8 mouse cellular contexts compared by ENCODE assay signal in genomic region chrX:160137861-160138717, GRCm38 (mm10). TPM values are rescaled to one million over a fixed set of nuclear protein-coding genes. Genes with fewer than 3 reads are reported as not detected.
DNase-seq lines count a peak whose midpoint lies in the region; ATAC-seq and TF ChIP-seq lines count a peak whose summit lies in the region.

TSS of gene Pdha1 (minus strand) at chrX:160138413.

- ATAC-seq in heart, embryonic 14.5 days (ENCODE audit: insufficient number of reproducible peaks, insufficient read depth, low FRiP score, low read depth) = peak; percentile 94
- peak; percentile 96 for ATAC-seq in liver, embryonic 14.5 days (ENCODE audit: insufficient read depth)
- peak; percentile 97 for ATAC-seq in neural tube, embryonic 11.5 days (ENCODE audit: insufficient read depth, low FRiP score, low TSS enrichment)
- ATAC-seq in stomach, postnatal 0 days (ENCODE audit: low FRiP score, low TSS enrichment) = peak; percentile 97

- H3K9ac ChIP-seq in heart, embryonic 14.5 days (ENCODE audit: low read length) = peak within 1 kb of the TSS; percentile 88
- H3K9ac ChIP-seq in liver, embryonic 14.5 days (replicated peaks) = peak within 1 kb of the TSS; percentile 65
- peak within 1 kb of the TSS; percentile 64 for H3K9ac ChIP-seq in neural tube, embryonic 11.5 days (ENCODE audit: low read length)
- H3K9ac ChIP-seq in stomach, postnatal 0 days (ENCODE audit: low read length) = peak within 1 kb of the TSS; percentile 78

- H3K4me2 ChIP-seq in heart, embryonic 14.5 days (ENCODE audit: low read length) = peak within 1 kb of the TSS; percentile 69
- H3K4me2 ChIP-seq in liver, embryonic 14.5 days (ENCODE audit: low read depth) = peak within 1 kb of the TSS; percentile 66
- H3K4me2 ChIP-seq in neural tube, embryonic 11.5 days (ENCODE audit: low read depth) = peak within 1 kb of the TSS; percentile 56
- peak within 1 kb of the TSS; percentile 53 for H3K4me2 ChIP-seq in stomach, postnatal 0 days (replicated peaks; ENCODE audit: low read depth)

- WGBS in heart, embryonic 14.5 days = 20% methylated on average over 62 of the region's 67 CpGs
- WGBS in liver, embryonic 14.5 days (ENCODE audit: insufficient replicate concordance) = 16% methylated on average over 53 of the region's 67 CpGs
- 15% methylated on average over 52 of the region's 67 CpGs for WGBS in neural tube, embryonic 11.5 days
- 16% methylated on average over 63 of the region's 67 CpGs for WGBS in stomach, postnatal 0 days

- DNase-seq in CD4-positive, CD25-positive, alpha-beta regulatory T cell, adult 2 months (ENCODE audit: low read depth, low spot score) = peak; percentile 93
- peak; percentile 70 for DNase-seq in fibroblast of lung, adult 2 months (ENCODE audit: low read depth)
- peak; percentile 86 to 95 for DNase-seq in kidney, postnatal 25 days
- peak; percentile 70 to 81 (median 73) for DNase-seq in liver, embryonic 14.5 days (ENCODE audit: low read depth in 3 of 3, low spot score in 3 of 3)
- DNase-seq in neural tube, embryonic 11.5 days (ENCODE audit: low spot score) = peak; percentile 88
- peak; percentile 87 for DNase-seq in stomach, postnatal 0 days (ENCODE audit: low spot score)

- H3K4me1 ChIP-seq in brown adipose tissue, adult 24 weeks (ENCODE audit: control insufficient read depth, insufficient read depth, insufficient read length, low read length) = peaks cover 5% of the 10 kb centered on the region; the same call in 1 of the 2 replicates
- peaks cover 2 to 4% of the 10 kb centered on the region in 2 experiments; a peak in 3 of 4 replicates for H3K4me1 ChIP-seq in heart, embryonic 14.5 days (ENCODE audit: control insufficient read depth in 2 of 2, insufficient read depth in 2 of 2, low read length in 2 of 2)
- peaks cover 0 to 7% of the 10 kb centered on the region in 2 experiments; a peak in 2 of 4 replicates for H3K4me1 ChIP-seq in liver, embryonic 14.5 days (replicated peaks; ENCODE audit: control insufficient read depth in 2 of 2, insufficient read depth in 2 of 2, low read length in 1 of 2)
- no peaks in the 10 kb centered on the region for H3K4me1 ChIP-seq in neural tube, embryonic 11.5 days (ENCODE audit: control insufficient read depth, insufficient read depth, low read length)
- H3K4me1 ChIP-seq in stomach, postnatal 0 days (replicated peaks; ENCODE audit: control insufficient read depth, insufficient read depth) = no peaks in the 10 kb centered on the region

- peak; percentile 25 for TF ChIP-seq CTCF in liver, embryonic 14.5 days (IDR thresholded peaks at IDR 0.05; ENCODE audit: low read depth)
- TF ChIP-seq CTCF in stomach, postnatal 0 days (IDR thresholded peaks at IDR 0.05; ENCODE audit: low read depth) = 0 out of 2 replicates have a peak, but pooled peaks have one; percentile 26

- no peaks in the 10 kb centered on the region for H3K9me3 ChIP-seq in heart, embryonic 14.5 days (ENCODE audit: control insufficient read depth, low read length)
- no peaks in the 10 kb centered on the region for H3K9me3 ChIP-seq in liver, embryonic 14.5 days (ENCODE audit: control insufficient read depth, low read length)
- no peaks in the 10 kb centered on the region for H3K9me3 ChIP-seq in neural tube, embryonic 11.5 days (ENCODE audit: control insufficient read depth, low read length)
- H3K9me3 ChIP-seq in stomach, postnatal 0 days (ENCODE audit: control insufficient read depth, low read length) = no peaks in the 10 kb centered on the region

- peak within 1 kb of the TSS; percentile 95 for H3K27ac ChIP-seq in brown adipose tissue, adult 24 weeks (replicated peaks; ENCODE audit: low read depth, low read length)
- peak within 1 kb of the TSS; percentile 96 to 98 for H3K27ac ChIP-seq in heart, embryonic 14.5 days (replicated peaks in 1 of 2; ENCODE audit: control insufficient read depth in 1 of 2, insufficient read depth in 1 of 2, low read depth in 2 of 2, low read length in 2 of 2)
- H3K27ac ChIP-seq in liver, embryonic 14.5 days = peak within 1 kb of the TSS; percentile 34
- H3K27ac ChIP-seq in neural tube, embryonic 11.5 days (ENCODE audit: low read depth, low read length) = peak within 1 kb of the TSS; percentile 72
- H3K27ac ChIP-seq in stomach, postnatal 0 days (replicated peaks) = peak within 1 kb of the TSS; percentile 95

- H3K4me3 ChIP-seq in brown adipose tissue, adult 24 weeks (ENCODE audit: insufficient read depth, low read depth, low read length) = peak within 1 kb of the TSS; percentile 79
- H3K4me3 ChIP-seq in heart, embryonic 14.5 days (ENCODE audit: control insufficient read depth in 1 of 2, insufficient read depth in 1 of 2, low read depth in 1 of 2, low read length in 2 of 2) = peak within 1 kb of the TSS; percentile 64 to 87
- H3K4me3 ChIP-seq in liver, embryonic 14.5 days (ENCODE audit: insufficient read depth in 1 of 2, low read depth in 2 of 2, low read length in 2 of 2) = peak within 1 kb of the TSS; percentile 62 to 90
- peak within 1 kb of the TSS; percentile 65 for H3K4me3 ChIP-seq in neural tube, embryonic 11.5 days (ENCODE audit: low read depth, low read length)
- H3K4me3 ChIP-seq in stomach, postnatal 0 days (ENCODE audit: low read depth, low read length) = peak within 1 kb of the TSS; percentile 65

- no peaks in the 10 kb centered on the region for H3K27me3 ChIP-seq in heart, embryonic 14.5 days (ENCODE audit: control insufficient read depth, insufficient read depth, low read length)
- H3K27me3 ChIP-seq in liver, embryonic 14.5 days (ENCODE audit: control insufficient read depth, insufficient read depth, low read length) = no peaks in the 10 kb centered on the region
- H3K27me3 ChIP-seq in neural tube, embryonic 11.5 days (ENCODE audit: control insufficient read depth, insufficient read depth, low read length) = 0 out of 2 replicates have a peak, but pooled peaks cover 3% of the 10 kb centered on the region
- H3K27me3 ChIP-seq in stomach, postnatal 0 days (ENCODE audit: control insufficient read depth, insufficient read depth, low read length) = no peaks in the 10 kb centered on the region

- no peak for TF ChIP-seq EP300 in liver, embryonic 14.5 days (IDR thresholded peaks at IDR 0.05; ENCODE audit: low read depth)
- TF ChIP-seq EP300 in stomach, postnatal 0 days (optimal IDR thresholded peaks at IDR 0.05) = no peak

- no peaks in the 10 kb centered on the region for H3K36me3 ChIP-seq in heart, embryonic 14.5 days (ENCODE audit: control insufficient read depth, insufficient read depth, low read length)
- no peaks in the 10 kb centered on the region for H3K36me3 ChIP-seq in liver, embryonic 14.5 days (replicated peaks; ENCODE audit: control insufficient read depth, insufficient read depth, low read depth)
- H3K36me3 ChIP-seq in neural tube, embryonic 11.5 days (ENCODE audit: control insufficient read depth, insufficient read depth, low read length) = no peaks in the 10 kb centered on the region
- H3K36me3 ChIP-seq in stomach, postnatal 0 days (ENCODE audit: control insufficient read depth, insufficient read depth, low read length) = no peaks in the 10 kb centered on the region

RNA-seq across cellular contexts. Expression of gene Pdha1, which starts in this region (rescaled TPM):
- polyA plus RNA-seq in brown adipose tissue, adult 24 weeks (2012; ENCODE audit: insufficient read depth, insufficient read length, missing spikeins) = 1,665 and 1,703 TPM in 2 replicates
- 315 and 328 TPM in 2 replicates for polyA plus RNA-seq in heart, embryonic 14.5 days (2014; fragmentation: Nextera tagmentation; extraction: Ambion mirVana)
- 21.2 and 34.8 TPM in 2 replicates for polyA plus RNA-seq in liver, embryonic 14.5 days (2012; rRNA removed)
- 51.2 and 53.4 TPM in 2 replicates for polyA plus RNA-seq in liver, embryonic 14.5 days (2014; fragmentation: Nextera tagmentation; extraction: Ambion mirVana)
- 110 and 113 TPM in 2 replicates for polyA plus RNA-seq in neural tube, embryonic 11.5 days (2014; fragmentation: Nextera tagmentation; extraction: Ambion mirVana)
- 109 TPM in 2 replicates for polyA plus RNA-seq in stomach, postnatal 0 days (2015; fragmentation: Nextera tagmentation; extraction: Ambion mirVana)

Comparison
In these comparisons a context has a peak if more than half of its experiments do, and no peak if none do; other contexts are left out.
1. Peak in every context shown above with its lines: DNase-seq, ATAC-seq, H3K4me3 ChIP-seq and H3K27ac ChIP-seq.
2. H3K27ac ChIP-seq: peak in every context shown above with its lines; median percentile 97 in heart, embryonic 14.5 days; 95 in brown adipose tissue, adult 24 weeks; 95 in stomach, postnatal 0 days; 72 in neural tube, embryonic 11.5 days; 34 in liver, embryonic 14.5 days.